Mouse (Mus musculus): ENCODE measurements around the gene Prkab2. TPM values are rescaled to one million over a fixed set of nuclear protein-coding genes. Genes with fewer than 3 reads are reported as not detected.

Prkab2 gene
- 12.4 and 12.6 TPM in 2 replicates for polyA plus RNA-seq (2015; fragmentation: Nextera tagmentation; extraction: Ambion mirVana)

- ATAC-seq (replicated peaks), result peak; percentile 97
- H3K27me3 ChIP-seq (replicated peaks), result no peaks in the 10 kb centered on the region
- H3K9ac ChIP-seq, result peak within 1 kb of the TSS; percentile 77
- WGBS, result 1% methylated on average over 51 of the region's 51 CpGs
- H3K36me3 ChIP-seq (replicated peaks), result no peaks in the 10 kb centered on the region; the same call in 1 of the 2 replicates
- H3K4me3 ChIP-seq, result peak within 1 kb of the TSS; percentile 99
- H3K27ac ChIP-seq, result peak within 1 kb of the TSS; percentile 82
- H3K4me2 ChIP-seq, result peak within 1 kb of the TSS; percentile 88
- H3K9me3 ChIP-seq, result no peaks in the 10 kb centered on the region
- peaks cover 16% of the 10 kb centered on the region for H3K4me1 ChIP-seq
These were observed at the start of gene Prkab2 for GRCm38 (mm10) chr3:97657655-97658411. Prkab2 (plus strand) TSS chr3:97658193.

GRCm38 (mm10) chr3:97609201-97609844, 48.7 kb upstream of the Prkab2 start:
- Histone ChIP-seq H3K4me3 (peak overlapping the region; percentile 69), H3K9ac (peak overlapping the region; percentile 74), H3K9me3 (no peaks in the 10 kb centered on the region), H3K4me1 (peaks cover 9% of the 10 kb centered on the region), H3K4me2 (peak overlapping the region; percentile 58), H3K27ac (peak overlapping the region; percentile 88), H3K27me3 (replicated peaks) (0 out of 2 replicates have a peak, but pooled peaks cover 3% of the 10 kb centered on the region), H3K36me3 (replicated peaks) (no peaks in the 10 kb centered on the region)
- ATAC-seq (replicated peaks), result peak; percentile 7; the same call in 1 of the 2 replicates
- WGBS, result 4% methylated on average over 20 of the region's 20 CpGs

- 1% methylated on average over 52 of the region's 56 CpGs for WGBS
- H3K4me2 ChIP-seq, result peak within 1 kb of the TSS; percentile 58
These were observed 48.1 kb upstream of the Prkab2 start, which contains the start of gene Chd1l for GRCm38 (mm10) chr3:97609845-97610410. Chd1l (minus strand) TSS chr3:97610203.

GRCm38 (mm10) chr3:97611021-97611420, 47.0 kb upstream of the Prkab2 start:
- Histone ChIP-seq H3K4me2 (no peak overlapping the region), H3K36me3 (replicated peaks) (no peaks in the 10 kb centered on the region), H3K4me1 (peaks cover 9% of the 10 kb centered on the region), H3K9me3 (no peaks in the 10 kb centered on the region), H3K4me3 (no peak overlapping the region), H3K9ac (no peak overlapping the region), H3K27me3 (replicated peaks) (0 out of 2 replicates have a peak, but pooled peaks cover 3% of the 10 kb centered on the region), H3K27ac (no peak overlapping the region)
- no peak for ATAC-seq (replicated peaks)
- WGBS, result 92% methylated on average over 6 of the region's 6 CpGs

More at GRCm38 (mm10) chr3:97609845-97610410, 48.1 kb upstream of the Prkab2 start, which contains the start of gene Chd1l:
- Histone ChIP-seq H3K9ac (peak within 1 kb of the TSS; percentile 74), H3K27ac (peak within 1 kb of the TSS; percentile 88), H3K36me3 (replicated peaks) (no peaks in the 10 kb centered on the region), H3K4me3 (peak within 1 kb of the TSS; percentile 69), H3K27me3 (replicated peaks) (0 out of 2 replicates have a peak, but pooled peaks cover 3% of the 10 kb centered on the region), H3K9me3 (no peaks in the 10 kb centered on the region), H3K4me1 (peaks cover 9% of the 10 kb centered on the region)
- peak; percentile 97 for ATAC-seq (replicated peaks)

- Histone ChIP-seq H3K9me3 (no peaks in the 10 kb centered on the region), H3K27me3 (replicated peaks) (0 out of 2 replicates have a peak, but pooled peaks cover 3% of the 10 kb centered on the region), H3K4me3 (no peak overlapping the region), H3K36me3 (replicated peaks) (no peaks in the 10 kb centered on the region), H3K4me1 (0 out of 2 replicates have a peak, but pooled peaks cover 1% of the 10 kb centered on the region), H3K4me2 (no peak overlapping the region), H3K9ac (no peak overlapping the region), H3K27ac (no peak overlapping the region)
- 43% methylated on average over 1 of the region's 1 CpGs for WGBS
- ATAC-seq (replicated peaks), result no peak
These were observed 42.8 kb upstream of the Prkab2 start for GRCm38 (mm10) chr3:97615154-97615553.

GRCm38 (mm10) chr3:97615933-97616332, 42.1 kb upstream of the Prkab2 start:
- ATAC-seq (replicated peaks), result no peak
- H3K9me3 ChIP-seq, result no peaks in the 10 kb centered on the region

GRCm38 (mm10) chr3:97617091-97617825, 40.7 kb upstream of the Prkab2 start:
- WGBS, result 97% methylated on average over 19 of the region's 19 CpGs
- ATAC-seq (replicated peaks), result no peak
- Histone ChIP-seq H3K4me2 (no peak overlapping the region), H3K27me3 (replicated peaks) (no peaks in the 10 kb centered on the region), H3K4me3 (no peak overlapping the region), H3K4me1 (no peaks in the 10 kb centered on the region), H3K9ac (no peak overlapping the region), H3K36me3 (replicated peaks) (no peaks in the 10 kb centered on the region), H3K27ac (no peak overlapping the region), H3K9me3 (no peaks in the 10 kb centered on the region)

More at GRCm38 (mm10) chr3:97615933-97616332, 42.1 kb upstream of the Prkab2 start:
- WGBS, result 82% methylated on average over 4 of the region's 4 CpGs
- H3K9ac ChIP-seq, result no peak overlapping the region
- H3K27ac ChIP-seq, result no peak overlapping the region
- H3K4me1 ChIP-seq, result no peaks in the 10 kb centered on the region
- H3K4me2 ChIP-seq, result no peak overlapping the region
- H3K36me3 ChIP-seq (replicated peaks), result no peaks in the 10 kb centered on the region
- H3K4me3 ChIP-seq, result no peak overlapping the region
- 0 out of 2 replicates have a peak, but pooled peaks cover 3% of the 10 kb centered on the region for H3K27me3 ChIP-seq (replicated peaks)

GRCm38 (mm10) chr3:97617899-97618298, 40.1 kb upstream of the Prkab2 start:
- no peaks in the 10 kb centered on the region for H3K4me1 ChIP-seq
- no peak overlapping the region for H3K4me2 ChIP-seq
- H3K4me3 ChIP-seq, result no peak overlapping the region
- no peaks in the 10 kb centered on the region for H3K36me3 ChIP-seq (replicated peaks)
- H3K27ac ChIP-seq, result no peak overlapping the region
- H3K9ac ChIP-seq, result no peak overlapping the region
- H3K27me3 ChIP-seq (replicated peaks), result no peaks in the 10 kb centered on the region
- WGBS, result 88% methylated on average over 8 of the region's 8 CpGs
- ATAC-seq (replicated peaks), result no peak
- H3K9me3 ChIP-seq, result no peaks in the 10 kb centered on the region

GRCm38 (mm10) chr3:97620657-97621056, 37.3 kb upstream of the Prkab2 start:
- Histone ChIP-seq H3K27ac (no peak overlapping the region), H3K36me3 (replicated peaks) (no peaks in the 10 kb centered on the region), H3K4me3 (no peak overlapping the region), H3K4me1 (no peaks in the 10 kb centered on the region), H3K27me3 (replicated peaks) (no peaks in the 10 kb centered on the region), H3K9me3 (no peaks in the 10 kb centered on the region), H3K4me2 (no peak overlapping the region), H3K9ac (no peak overlapping the region)
- 90% methylated on average over 4 of the region's 4 CpGs for WGBS
- ATAC-seq (replicated peaks), result no peak

GRCm38 (mm10) chr3:97624611-97625010, 33.4 kb upstream of the Prkab2 start:
- Histone ChIP-seq H3K4me2 (no peak overlapping the region), H3K9me3 (no peaks in the 10 kb centered on the region), H3K27me3 (replicated peaks) (no peaks in the 10 kb centered on the region), H3K9ac (no peak overlapping the region), H3K4me3 (no peak overlapping the region), H3K4me1 (no peaks in the 10 kb centered on the region), H3K27ac (no peak overlapping the region), H3K36me3 (replicated peaks) (no peaks in the 10 kb centered on the region)
- WGBS, result 28% methylated on average over 2 of the region's 2 CpGs
- no peak for ATAC-seq (replicated peaks)

GRCm38 (mm10) chr3:97627893-97628292, 30.1 kb upstream of the Prkab2 start:
- H3K9me3 ChIP-seq, result no peaks in the 10 kb centered on the region
- no peak overlapping the region for H3K9ac ChIP-seq
- H3K36me3 ChIP-seq (replicated peaks), result no peaks in the 10 kb centered on the region
- no peaks in the 10 kb centered on the region for H3K27me3 ChIP-seq (replicated peaks)
- H3K4me1 ChIP-seq, result no peaks in the 10 kb centered on the region
- no peak for ATAC-seq (replicated peaks)
- H3K4me3 ChIP-seq, result no peak overlapping the region
- H3K4me2 ChIP-seq, result no peak overlapping the region
- WGBS, result 85% methylated on average over 7 of the region's 7 CpGs
- no peak overlapping the region for H3K27ac ChIP-seq

All from midbrain, embryonic 15.5 days (tissue).